Mouse (Mus musculus): Measurements from ENCODE around the gene Acsbg1.
"Not testable (repeated sequence)": the region's sequence is repeated elsewhere in the genome, so short reads cannot be mapped to it uniquely, and the experiment has no call there.

The Acsbg1 gene

GRCm38 (mm10) chr9:54612781-54613191, 48.9 kb downstream of the Acsbg1 start:
- no peak for DNase-seq (ENCODE audit: low spot score)

DNA sequence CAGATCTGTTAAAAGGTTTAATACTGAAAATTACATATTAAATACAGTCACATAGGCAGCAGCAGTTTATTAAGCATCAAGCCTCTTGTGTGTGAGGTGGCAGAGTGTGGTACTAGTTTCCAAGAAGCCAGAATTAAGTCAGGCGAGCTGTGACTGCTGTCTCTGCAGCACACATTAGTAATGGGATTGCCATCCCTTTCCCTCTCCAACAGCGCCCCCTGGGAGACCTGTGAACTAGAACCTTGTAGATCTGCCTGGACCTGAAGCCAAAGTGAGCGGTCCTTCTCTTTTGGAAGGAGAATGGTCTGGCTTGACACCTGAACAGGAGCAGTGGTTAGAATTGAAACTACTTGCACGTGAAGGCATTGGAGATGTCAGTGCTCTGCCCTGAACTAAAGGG, 56.8 kb downstream of the Acsbg1 start:
- peak; percentile 77 for DNase-seq (ENCODE audit: low spot score)

- no peak for DNase-seq (ENCODE audit: low spot score)
Observed at GRCm38 (mm10) chr9:54604131-54604654, 57.5 kb downstream of the Acsbg1 start.

- no peak for DNase-seq (ENCODE audit: low spot score)
Observed at GRCm38 (mm10) chr9:54602916-54603315, 58.8 kb downstream of the Acsbg1 start.

DNA sequence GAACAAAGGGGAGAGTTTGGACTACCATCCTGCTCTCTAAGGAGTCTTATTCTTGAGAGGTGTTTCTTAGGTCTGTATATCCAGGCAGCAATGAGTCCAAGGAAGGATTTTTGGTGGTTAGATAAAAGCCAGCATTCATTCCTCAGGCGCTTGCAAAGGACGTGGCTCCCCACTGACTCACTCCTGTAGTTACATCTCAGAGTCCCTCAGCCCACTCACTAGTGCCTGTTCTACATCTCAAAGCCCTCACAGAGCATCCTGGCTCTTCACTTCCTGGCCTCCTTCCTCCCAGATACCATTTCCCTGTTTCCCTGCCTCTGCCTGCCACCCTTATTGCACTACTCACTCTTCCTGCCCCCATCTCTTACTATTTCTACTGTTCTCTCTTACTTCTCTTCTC, 59.3 kb downstream of the Acsbg1 start:
- no peak for DNase-seq (ENCODE audit: low spot score)

GRCm38 (mm10) chr9:54596752-54597465, 64.8 kb downstream of the Acsbg1 start:
- no peak for DNase-seq (ENCODE audit: low spot score)

- DNase-seq (ENCODE audit: low spot score) = not testable (repeated sequence)
Observed at GRCm38 (mm10) chr9:54593652-54594051, 68.0 kb downstream of the Acsbg1 start.

DNA sequence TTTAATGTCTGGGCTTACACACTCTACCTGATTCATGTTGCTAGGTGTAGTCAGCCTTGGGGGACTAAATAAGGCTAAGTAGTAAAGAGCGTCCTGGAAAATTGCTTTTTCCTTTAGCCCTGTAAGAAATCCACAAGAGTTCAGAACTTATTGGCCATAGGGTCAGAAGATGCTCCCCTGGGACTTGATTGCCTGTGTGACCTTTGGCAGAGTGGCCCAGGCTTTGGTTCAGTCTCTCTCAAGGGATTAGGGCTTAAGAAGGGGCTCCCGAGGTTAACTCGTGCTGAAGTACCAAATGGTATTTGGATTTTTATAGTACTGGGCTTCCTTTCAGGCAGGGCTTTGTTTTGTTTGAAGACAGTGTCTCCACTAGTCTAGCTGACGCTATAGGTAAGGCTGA, 73.8 kb downstream of the Acsbg1 start:
- DNase-seq (ENCODE audit: low spot score) = no peak

DNA sequence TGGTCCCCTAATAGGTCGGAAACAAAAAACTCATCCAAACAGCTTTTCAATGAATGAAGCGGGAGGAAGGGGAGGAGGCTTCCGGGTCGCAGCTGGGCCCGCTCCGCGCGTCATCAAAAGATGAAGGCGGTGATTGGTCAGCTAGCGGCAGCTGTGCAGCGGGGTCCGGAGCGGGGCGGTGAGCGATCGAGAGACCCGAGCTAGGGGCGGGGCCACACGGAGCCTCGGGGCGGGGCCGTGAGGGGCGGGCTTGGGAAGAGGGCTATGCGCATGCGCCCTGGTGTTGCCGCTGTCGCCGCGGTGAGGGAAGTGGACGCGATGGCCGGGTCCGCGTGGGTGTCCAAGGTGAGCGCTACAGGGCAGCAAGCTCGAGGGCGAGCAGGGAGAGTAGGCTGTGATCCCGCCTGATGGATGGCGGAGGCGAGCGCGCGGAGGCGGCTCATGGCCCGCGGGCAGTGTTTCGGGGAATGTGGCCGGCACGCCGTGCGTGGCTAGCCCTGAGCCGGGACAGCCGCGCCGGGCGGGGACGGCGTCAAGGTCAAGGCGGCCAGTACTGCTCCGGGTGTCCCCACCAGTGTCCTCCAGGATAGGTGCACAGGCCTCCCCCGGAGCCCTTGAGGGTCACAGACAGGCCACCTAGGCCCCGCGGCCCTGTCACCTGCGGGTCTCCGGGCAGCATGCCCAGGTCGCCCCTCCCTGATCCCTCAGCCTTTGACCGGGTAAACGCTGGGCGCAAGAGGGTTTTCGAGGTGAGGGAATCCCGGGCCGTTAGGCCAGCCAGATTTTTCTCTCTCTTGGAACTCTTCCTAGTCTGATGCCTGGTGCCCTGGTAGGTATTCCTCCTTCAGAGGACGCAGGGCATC, 75.2 kb downstream of the Acsbg1 start, which contains the start of gene Idh3a:
Idh3a (plus strand) TSS at position 136 of the 863 bp plus-strand sequence.
- DNase-seq (ENCODE audit: low spot score) = peak; percentile 99

- DNase-seq (ENCODE audit: low spot score) = no peak
Observed at GRCm38 (mm10) chr9:54585839-54586198, 75.9 kb downstream of the Acsbg1 start.

DNA sequence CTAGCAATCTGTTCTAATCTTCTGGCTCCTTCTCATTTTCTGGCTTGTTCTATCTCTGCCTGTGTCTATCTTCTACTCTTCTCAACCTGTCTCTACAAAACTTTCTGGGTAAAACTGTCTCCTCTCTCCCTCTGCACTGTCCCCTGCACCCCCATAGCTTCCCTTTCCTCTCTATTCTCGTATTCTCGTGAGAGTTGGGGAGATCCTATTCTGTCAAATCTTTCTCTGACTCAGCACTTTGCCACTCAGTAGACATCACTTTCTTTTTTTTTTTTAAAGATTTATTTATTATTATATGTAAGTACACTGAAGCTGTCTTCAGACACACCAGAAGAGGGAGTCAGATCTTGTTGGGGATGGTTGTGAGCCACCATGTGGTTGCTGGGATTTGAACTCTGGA, 77.5 kb downstream of the Acsbg1 start:
- DNase-seq (ENCODE audit: low spot score) = not testable (repeated sequence)

DNA sequence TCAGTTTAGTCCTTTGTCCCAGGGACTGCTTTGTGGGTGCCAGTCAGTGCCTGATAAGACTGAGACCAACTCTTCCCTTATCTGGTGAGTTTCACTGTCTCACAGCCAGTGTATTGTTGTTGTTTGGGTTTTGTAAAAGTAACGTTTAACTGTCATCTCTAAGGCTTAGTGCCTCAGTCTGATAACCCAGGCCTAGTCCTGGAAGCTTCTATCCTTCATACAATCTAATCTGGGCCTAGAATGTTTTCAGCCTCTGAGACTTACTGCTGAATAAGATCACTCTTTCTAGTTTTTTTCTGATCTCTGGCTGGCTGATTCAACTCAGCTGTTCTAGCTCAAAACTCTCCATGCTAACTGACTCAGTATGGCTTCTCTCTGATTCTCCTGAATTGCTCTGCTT, 78.0 kb downstream of the Acsbg1 start:
- no peak for DNase-seq (ENCODE audit: low spot score)

DNA sequence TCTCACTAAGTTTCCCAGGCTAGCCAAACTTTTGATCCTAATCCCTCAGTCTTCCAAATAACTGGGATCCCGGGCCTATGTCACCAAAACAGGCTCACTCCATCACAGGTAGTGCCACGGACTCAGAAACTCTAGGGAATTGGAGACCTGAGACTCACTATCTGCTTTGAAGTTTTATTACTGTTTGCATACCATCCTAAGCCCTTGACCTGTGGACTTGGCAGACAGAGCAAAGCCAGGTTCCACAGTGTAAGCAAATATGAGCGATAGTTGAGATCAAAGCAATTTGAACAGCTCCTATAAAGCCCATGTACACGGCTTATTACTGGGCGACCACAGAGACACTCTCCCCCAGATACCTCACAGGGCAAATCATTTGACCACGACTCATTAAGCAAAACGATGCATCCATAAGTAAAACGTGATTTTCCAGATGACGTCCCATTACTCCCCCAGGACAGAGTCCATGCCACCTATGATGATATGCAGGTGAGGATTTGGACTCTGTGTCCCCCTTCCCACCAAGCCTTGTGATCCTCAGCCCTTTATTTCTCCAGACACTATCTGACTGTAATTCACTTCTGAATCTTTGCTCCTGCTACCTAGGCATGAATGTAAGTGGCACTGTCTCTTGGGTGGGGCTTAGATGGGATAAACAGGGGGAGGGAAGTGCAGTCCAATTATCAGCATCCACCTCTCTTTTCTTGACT, 90.4 kb downstream of the Acsbg1 start:
- DNase-seq (ENCODE audit: low spot score) = no peak

- DNase-seq (ENCODE audit: low spot score) = peak; percentile 32
Observed at GRCm38 (mm10) chr9:54568732-54569131, 92.9 kb downstream of the Acsbg1 start.

DNA sequence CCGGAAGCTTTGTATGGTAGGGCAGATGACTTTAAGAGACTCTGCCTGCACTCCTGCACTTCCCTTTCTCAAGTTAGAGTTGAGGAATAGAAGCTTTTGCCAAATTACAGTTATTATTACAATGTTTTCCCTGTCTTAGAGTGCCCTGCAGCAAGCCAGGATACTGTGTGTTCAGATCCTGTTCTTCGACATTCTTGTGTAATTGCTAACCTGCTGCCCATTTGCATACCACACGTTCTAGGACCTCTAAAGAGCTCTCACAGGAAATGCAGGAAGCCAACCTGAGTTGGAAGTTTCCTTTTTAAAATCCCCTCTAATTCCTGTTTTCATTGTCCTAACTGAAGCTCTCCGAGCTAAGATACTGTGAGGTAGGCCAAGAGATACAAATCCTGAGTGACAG, 94.7 kb downstream of the Acsbg1 start:
- DNase-seq (ENCODE audit: low spot score) = no peak

- no peak for DNase-seq (ENCODE audit: low spot score)
Observed at GRCm38 (mm10) chr9:54560831-54561601, 100.7 kb downstream of the Acsbg1 start.

GRCm38 (mm10) chr9:54559771-54560471, 101.7 kb downstream of the Acsbg1 start, which contains the start of gene Cib2:
TSS of gene Cib2 (minus strand) at chr9:54560218.
- peak; percentile 89 for DNase-seq (ENCODE audit: low spot score)

DNA sequence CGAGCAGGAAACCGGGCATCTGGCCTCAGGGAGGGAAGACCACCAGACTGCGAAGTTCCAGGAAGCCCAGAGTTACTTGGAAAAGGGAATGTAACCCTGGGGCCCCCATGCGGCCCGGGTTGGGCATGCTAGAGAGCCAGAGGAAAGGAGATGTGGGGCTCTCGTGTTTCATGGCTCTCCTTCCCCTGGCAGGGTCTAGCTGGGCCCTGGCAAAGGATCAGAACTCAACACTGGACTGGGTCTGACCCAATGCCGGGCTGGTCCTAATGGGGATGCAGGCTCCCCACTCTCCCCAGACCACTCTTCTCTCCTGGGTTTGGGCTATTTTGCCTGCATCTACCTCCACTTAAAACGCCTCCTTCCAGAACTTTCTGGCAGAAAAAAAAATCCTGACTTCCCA, 102.9 kb downstream of the Acsbg1 start:
- no peak for DNase-seq (ENCODE audit: low spot score)

- no peak for DNase-seq (ENCODE audit: low spot score)
Observed at GRCm38 (mm10) chr9:54555044-54555443, 106.6 kb downstream of the Acsbg1 start.

All from retina, embryonic 14.5 days (tissue).